Mouse (Mus musculus): ENCODE results near the gene Dnajb14. TPM values are rescaled to one million over a fixed set of nuclear protein-coding genes. Genes with fewer than 3 reads are reported as not detected.

Gene Dnajb14
- 3.8 and 8.0 TPM in 2 replicates for polyA plus RNA-seq (2012; rRNA removed; ENCODE audit: low replicate concordance)

GRCm38 (mm10) chr3:137867437-137868093 lies at the start of gene Dnajb14:
Gene Dnajb14, plus strand, starts transcription at chr3:137867675.

GRCm38 (mm10) chr3:137864124-137864987 lies 3.1 kb upstream of the Dnajb14 start, which contains the start of gene H2afz:
Gene H2afz, plus strand, starts transcription at chr3:137864487.

GRCm38 (mm10) chr3:137918172-137918931 lies 50.9 kb downstream of the Dnajb14 start, which contains the start of gene Lamtor3:
Gene Lamtor3, plus strand, starts transcription at chr3:137918506.

Other genes with a start within 250 kb of the Dnajb14 start
- 0.42 and 54.3 TPM in 2 replicates for gene Ddit4l, start 246.1 kb upstream of the Dnajb14 start, polyA plus RNA-seq (2012; rRNA removed; ENCODE audit: low replicate concordance)
- gene Gm21962, start 196.2 kb upstream of the Dnajb14 start, polyA plus RNA-seq (2012; rRNA removed; ENCODE audit: low replicate concordance), result not detected in 2 replicates
- 237 and 429 TPM in 2 replicates for gene H2afz, start 3.2 kb upstream of the Dnajb14 start, polyA plus RNA-seq (2012; rRNA removed; ENCODE audit: low replicate concordance)
- 16.8 and 33.8 TPM in 2 replicates for gene Lamtor3, start 50.8 kb downstream of the Dnajb14 start, polyA plus RNA-seq (2012; rRNA removed; ENCODE audit: low replicate concordance)
- gene Dapp1, start 113.9 kb downstream of the Dnajb14 start, polyA plus RNA-seq (2012; rRNA removed; ENCODE audit: low replicate concordance), result 6.6 and 8.3 TPM in 2 replicates
- gene 1110002E22Rik, start 197.4 kb downstream of the Dnajb14 start, polyA plus RNA-seq (2012; rRNA removed; ENCODE audit: low replicate concordance), result 0.06 and 6.5 TPM in 2 replicates
- 0.49 TPM in 1 of 2 replicates, not detected in the other for gene Gm5105, start 199.7 kb downstream of the Dnajb14 start, polyA plus RNA-seq (2012; rRNA removed; ENCODE audit: low replicate concordance)

All from mammary gland, adult 2 months (tissue).